Mouse (Mus musculus) C2C12 (cell line): ENCODE measurements around the gene Cacnb4. TPM values are rescaled to one million over a fixed set of nuclear protein-coding genes. Genes with fewer than 3 reads are reported as not detected.

Source experiments
- H3K27me3 ChIP-seq: one replicate; pipeline ENCODE4 v1.6.1; 2011; ENCODE audit not compliant: control insufficient read depth, insufficient read depth, insufficient read length
- H3K36me3 ChIP-seq: one replicate; pipeline ENCODE4 v1.6.1; 2011; ENCODE audit not compliant: control insufficient read depth, insufficient read depth
- H3K4me3 ChIP-seq: one replicate; pipeline ENCODE4 v1.5.1; 2011; ENCODE audit warnings: mild to moderate bottlenecking, control low read depth; ENCODE audit not compliant: poor library complexity, insufficient read depth, severe bottlenecking
- H3K79me2 ChIP-seq: one replicate; pipeline ENCODE4 v1.6.1; 2011; ENCODE audit not compliant: control insufficient read depth, insufficient read depth
- H3K79me3 ChIP-seq: one replicate; pipeline ENCODE4 v1.6.1; 2011; ENCODE audit warnings: low read depth, control low read depth
- H3ac ChIP-seq: one replicate; pipeline ENCODE3; 2011; ENCODE audit warnings: low read depth; ENCODE audit not compliant: control insufficient read depth, insufficient read length
- CEBPB ChIP-seq: IDR thresholded peaks from one replicate; pipeline ENCODE4 v1.6.1; 2011; ENCODE audit warnings: low read depth, mild to moderate bottlenecking, control low read depth, moderate library complexity
- CTCF ChIP-seq: IDR thresholded peaks from one replicate; pipeline ENCODE4 v1.5.1; 2011; ENCODE audit not compliant: control insufficient read depth, insufficient read depth, insufficient read length
- FOSL1 ChIP-seq: IDR thresholded peaks from one replicate; pipeline ENCODE4 v1.8.0; 2011; ENCODE audit warnings: mild to moderate bottlenecking, low read length; ENCODE audit not compliant: poor library complexity, insufficient read depth, severe bottlenecking
- MAX ChIP-seq: IDR thresholded peaks from one replicate; pipeline ENCODE4 v1.6.1; 2011; ENCODE audit warnings: mild to moderate bottlenecking, control low read depth
- MYOD1 ChIP-seq: IDR thresholded peaks from one replicate; pipeline ENCODE4 v1.6.1; 2011; ENCODE audit warnings: low read depth; ENCODE audit not compliant: control insufficient read depth, insufficient read length
- MYOG ChIP-seq: IDR thresholded peaks from one replicate; pipeline ENCODE4 v1.6.1; 2011; ENCODE audit not compliant: control insufficient read depth, insufficient read length; ENCODE audit errors: extremely low read depth
- USF1 ChIP-seq: IDR thresholded peaks from one replicate; pipeline ENCODE4 v1.6.1; 2011; ENCODE audit warnings: low read depth, mild to moderate bottlenecking, control low read depth, moderate library complexity
- polyA plus RNA-seq: library from polyadenylated mRNA; unstranded; fragments of >200 nt; fragmentation: generic; extraction: Trizol; gene quantifications from one replicate; pipeline ENCODE4 v1.2.1, GENCODE M21; 2012; ENCODE audit warnings: missing spikeins

Gene Cacnb4
- polyA plus RNA-seq, 1 experiment = 0.01 TPM

- Histone ChIP-seq H3K27me3 (no peaks in the 10 kb centered on the region), H3ac (no peak overlapping the region), H3K79me3 (no peaks in the 10 kb centered on the region), H3K36me3 (peaks cover 45% of the 10 kb centered on the region), H3K79me2 (no peaks in the 10 kb centered on the region), H3K4me3 (no peak overlapping the region)
- TF ChIP-seq CEBPB (no peak), FOSL1 (no peak), MYOG (no peak), USF1 (no peak), MAX (no peak), CTCF (no peak), MYOD1 (no peak)
These were observed 32.8 kb upstream of the Cacnb4 start for GRCm38 (mm10) chr2:52709417-52709816.

- Histone ChIP-seq H3ac (no peak overlapping the region), H3K36me3 (peaks cover 28% of the 10 kb centered on the region), H3K79me2 (no peaks in the 10 kb centered on the region), H3K79me3 (no peaks in the 10 kb centered on the region), H3K27me3 (no peaks in the 10 kb centered on the region), H3K4me3 (no peak overlapping the region)
- TF ChIP-seq MAX (no peak), MYOG (no peak), MYOD1 (no peak), FOSL1 (no peak), CTCF (no peak), CEBPB (no peak), USF1 (no peak)
These were observed 24.9 kb upstream of the Cacnb4 start for GRCm38 (mm10) chr2:52701368-52702036.

GRCm38 (mm10) chr2:52700352-52700751 lies 23.7 kb upstream of the Cacnb4 start:
- H3K4me3 ChIP-seq = no peak overlapping the region
- TF ChIP-seq USF1 (no peak), MAX (no peak), CEBPB (no peak), MYOD1 (no peak), MYOG (no peak), CTCF (no peak), FOSL1 (no peak)
- H3K27me3 ChIP-seq = no peaks in the 10 kb centered on the region
- no peaks in the 10 kb centered on the region for H3K79me2 ChIP-seq
- no peaks in the 10 kb centered on the region for H3K79me3 ChIP-seq
- peaks cover 20% of the 10 kb centered on the region for H3K36me3 ChIP-seq
- no peak overlapping the region for H3ac ChIP-seq

GRCm38 (mm10) chr2:52694604-52695003 lies 18.0 kb upstream of the Cacnb4 start:
- no peaks in the 10 kb centered on the region for H3K79me3 ChIP-seq
- H3ac ChIP-seq = no peak overlapping the region
- H3K4me3 ChIP-seq = no peak overlapping the region

GRCm38 (mm10) chr2:52691745-52692144 lies 15.1 kb upstream of the Cacnb4 start:
- TF ChIP-seq CEBPB (no peak), MYOG (no peak), FOSL1 (no peak), MAX (no peak), MYOD1 (no peak), CTCF (no peak), USF1 (no peak)
- no peak overlapping the region for H3ac ChIP-seq
- H3K27me3 ChIP-seq = no peaks in the 10 kb centered on the region
- no peaks in the 10 kb centered on the region for H3K79me2 ChIP-seq
- no peaks in the 10 kb centered on the region for H3K79me3 ChIP-seq
- H3K4me3 ChIP-seq = no peak overlapping the region
- H3K36me3 ChIP-seq = peaks cover 5% of the 10 kb centered on the region

More at GRCm38 (mm10) chr2:52694604-52695003, 18.0 kb upstream of the Cacnb4 start:
- Histone ChIP-seq H3K36me3 (peaks cover 5% of the 10 kb centered on the region), H3K27me3 (no peaks in the 10 kb centered on the region), H3K79me2 (no peaks in the 10 kb centered on the region)
- TF ChIP-seq MYOD1 (no peak), MAX (no peak)

GRCm38 (mm10) chr2:52686601-52687000 lies 10.0 kb upstream of the Cacnb4 start:
- no peaks in the 10 kb centered on the region for H3K79me2 ChIP-seq
- H3K36me3 ChIP-seq = no peaks in the 10 kb centered on the region
- H3K27me3 ChIP-seq = no peaks in the 10 kb centered on the region
- H3K79me3 ChIP-seq = no peaks in the 10 kb centered on the region
- H3K4me3 ChIP-seq = no peak overlapping the region
- TF ChIP-seq CTCF (no peak), MYOG (no peak), MAX (no peak), USF1 (no peak), MYOD1 (no peak), FOSL1 (no peak), CEBPB (no peak)
- no peak overlapping the region for H3ac ChIP-seq
